Mouse (Mus musculus): ENCODE results near the gene Gtsf1l. TPM values are rescaled to one million over a fixed set of nuclear protein-coding genes. Genes with fewer than 3 reads are reported as not detected.

The Gtsf1l gene
- total RNA-seq, 2 experiments from 2014 or later = not detected

DNA sequence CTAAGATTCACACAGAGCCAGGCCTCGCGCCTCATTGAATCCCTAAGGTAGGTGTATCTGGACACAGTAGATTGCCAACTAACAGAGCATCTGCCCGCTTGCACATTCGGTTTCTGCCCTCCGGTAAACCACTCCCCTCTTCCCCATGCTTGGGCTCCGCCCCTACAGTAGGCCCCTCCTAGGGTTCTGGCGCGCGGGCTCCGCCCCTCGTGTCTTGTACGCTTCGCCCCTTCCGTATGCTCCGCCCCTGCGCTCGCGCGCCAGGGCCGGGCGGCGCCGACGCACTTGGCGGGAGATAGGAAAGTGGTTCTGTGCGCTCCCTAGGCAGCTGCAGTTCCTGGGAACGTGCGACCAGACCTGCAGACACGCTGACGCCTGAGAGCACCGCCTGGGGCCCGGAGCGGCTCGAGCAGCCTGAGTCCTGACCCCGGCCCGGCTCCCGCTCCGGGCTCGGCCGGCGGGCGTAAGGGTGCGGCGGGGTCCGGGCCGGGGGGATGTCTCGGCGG is 33.3 kb downstream of the Gtsf1l start, which contains the start of gene Mybl2:
Mybl2 (plus strand) TSS at position 353 of the 506 bp plus-strand sequence.
- peak; percentile 92 to 94 for DNase-seq
- intact Hi-C loops (cut with DNase I) = no loop called here

DNA sequence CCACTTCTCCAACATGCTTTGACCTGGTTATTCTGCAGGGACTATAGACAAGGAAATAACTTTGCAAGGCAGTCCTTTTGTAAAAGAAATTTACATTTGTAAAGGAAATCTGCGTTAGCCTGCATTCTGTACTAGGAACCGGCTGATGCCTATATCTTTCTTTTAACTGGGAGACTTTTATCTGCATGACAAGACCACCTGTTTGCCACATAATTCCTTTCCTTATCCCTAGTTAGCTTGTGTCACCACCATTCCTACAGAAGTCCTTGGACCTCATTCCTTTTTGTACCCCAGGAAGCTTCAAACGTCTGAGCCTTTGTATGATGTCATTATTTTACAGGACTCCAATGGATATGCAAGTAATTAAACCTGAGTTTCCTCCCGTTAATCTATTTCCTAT is 34.8 kb downstream of the Gtsf1l start:
- DNase-seq = no peak
- intact Hi-C loops (cut with DNase I) = no loop called here

DNA sequence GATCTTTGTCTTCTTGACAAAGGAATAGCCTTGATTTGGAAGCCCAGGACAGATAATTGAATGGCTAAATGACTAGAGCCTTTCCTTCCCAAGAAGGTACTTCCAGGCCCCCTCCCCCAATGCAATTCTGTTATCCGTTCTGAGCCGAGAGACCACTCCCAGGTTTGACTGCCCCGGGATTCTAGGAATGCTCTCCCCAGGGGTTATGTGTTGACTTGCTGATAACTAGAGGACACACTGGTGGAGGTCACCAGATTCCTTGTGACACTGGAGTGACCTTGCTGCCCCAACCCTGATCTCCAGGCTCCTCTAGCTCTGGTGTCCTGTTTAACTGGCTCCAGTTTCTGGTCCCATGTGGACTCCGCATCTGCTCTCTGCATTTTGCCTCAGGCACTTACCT is 35.6 kb downstream of the Gtsf1l start:
- intact Hi-C loops (cut with DNase I) = no loop called here
- no peak for DNase-seq

DNA sequence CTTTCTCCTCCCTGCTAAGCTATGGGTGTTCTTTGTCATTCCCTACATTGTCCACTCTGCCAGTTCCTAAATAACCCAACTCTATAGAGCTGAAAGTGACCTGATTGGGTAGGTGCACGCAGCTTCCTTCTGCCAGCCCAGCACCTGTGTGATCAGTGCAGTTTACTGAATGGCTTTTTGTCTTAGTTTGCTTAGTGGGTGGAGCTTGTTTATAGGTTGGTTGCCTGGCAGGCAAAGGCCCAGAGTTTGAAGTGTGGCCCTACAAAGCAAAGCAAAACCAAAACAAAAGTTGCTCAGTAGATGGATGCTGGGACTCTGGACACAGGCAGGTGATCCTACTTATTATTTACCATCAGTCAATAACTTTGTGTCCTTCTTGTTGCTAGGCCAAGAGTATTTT is 36.0 kb downstream of the Gtsf1l start:
- intact Hi-C loops (cut with DNase I) = no loop called here

DNA sequence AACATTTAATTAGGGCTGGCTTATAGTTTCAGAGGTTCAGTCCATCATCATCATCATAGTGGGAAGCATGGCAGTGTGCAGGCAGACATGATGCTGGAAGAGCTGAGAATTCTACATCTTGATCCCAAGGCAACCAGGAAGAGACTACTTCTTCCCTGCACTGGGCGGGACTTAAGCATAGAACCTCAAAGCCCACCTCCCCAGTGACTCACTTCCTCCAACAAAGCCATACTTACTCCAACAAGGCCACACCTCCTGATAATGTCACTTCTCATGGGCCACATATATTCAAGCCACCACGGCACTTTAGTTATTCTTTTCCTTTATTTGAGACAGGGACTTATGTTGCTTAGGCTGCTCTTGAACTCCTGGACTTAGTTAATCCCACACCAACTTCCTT is 38.5 kb downstream of the Gtsf1l start:
- no peak for DNase-seq
- intact Hi-C loops (cut with DNase I) = loop anchor here (2.0 to 5.0 kb wide), 2 partner anchors 280 to 353 kb away; no protein-coding TSS in a partner anchor

More for the DNA sequence above, 36.0 kb downstream of the Gtsf1l start:
- no peak for DNase-seq

DNA sequence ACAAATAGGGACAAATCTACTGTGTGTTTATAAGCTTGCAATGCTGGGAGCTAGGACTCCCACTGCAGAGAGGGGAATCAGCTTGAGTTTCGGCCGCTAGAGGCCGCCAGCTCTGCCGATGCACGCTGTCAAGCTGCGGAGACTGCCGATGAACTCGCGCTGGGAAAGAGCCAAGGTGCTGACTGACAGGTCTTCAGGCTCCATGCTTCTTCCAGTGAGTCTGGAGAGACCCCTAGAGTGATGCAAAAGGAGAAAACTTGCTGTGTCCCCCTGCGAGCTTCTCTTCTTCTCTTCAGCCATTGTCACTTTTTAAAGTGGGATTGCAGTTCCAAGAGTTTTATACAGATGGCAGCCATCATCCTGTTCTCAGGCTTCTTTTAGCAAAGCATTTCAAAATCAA is 39.5 kb downstream of the Gtsf1l start:
- intact Hi-C loops (cut with DNase I) = loop anchor here (2.0 to 5.0 kb wide), 2 partner anchors 281 to 354 kb away; no protein-coding TSS in a partner anchor
- DNase-seq = peak; percentile 69 to 84

DNA sequence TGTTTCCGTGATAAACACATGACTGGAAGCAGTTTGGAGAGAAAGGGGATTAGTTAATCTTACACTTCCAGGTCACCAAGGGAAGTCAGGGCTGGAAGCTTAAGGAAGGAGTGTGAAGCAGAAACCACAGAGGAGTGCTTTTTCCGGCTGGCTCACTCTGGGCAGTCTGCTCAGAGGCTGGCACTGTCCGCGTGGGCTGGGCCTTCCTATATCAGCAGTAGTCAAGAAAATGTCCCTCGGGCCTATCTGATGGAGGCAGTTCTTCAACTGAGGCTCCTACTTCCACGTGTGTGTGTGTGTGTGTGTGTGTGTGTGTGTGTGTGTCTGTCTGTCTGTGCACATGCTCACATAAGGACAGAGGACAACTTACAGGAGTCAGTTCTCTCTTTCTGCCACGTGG is 47.7 kb downstream of the Gtsf1l start:
- no peak for DNase-seq
- intact Hi-C loops (cut with DNase I) = no loop called here

Small RNAs within 50 kb of the gene (microRNA-seq; reads per million reads assigned to microRNA genes)
- gene Gm22174 = 0 reads per million in 2 experiments
- gene Mir7003 = 0 to 0.81 reads per million in 2 experiments

Other genes with a start within 250 kb of the Gtsf1l start
- 10 to 100 TPM; 88.4 to 91.7 TPM for gene Srsf6, start 156.3 kb downstream of the Gtsf1l start, total RNA-seq (2021)
- gene L3mbtl1, start 144.4 kb downstream of the Gtsf1l start, total RNA-seq (2021) = under 1 TPM in 1 of 2 experiments, not detected in 1; 0.05 TPM
- gene Sgk2, start 100.5 kb downstream of the Gtsf1l start, total RNA-seq (2021) = under 1 TPM in 1 of 2 experiments, not detected in 1; 0.12 TPM
- gene Ift52, start 70.5 kb downstream of the Gtsf1l start, total RNA-seq (2021) = 10 to 100 TPM; 21.6 to 21.7 TPM
- 1 to 10 TPM; 1.7 to 2.3 TPM for gene Mybl2, start 33.2 kb downstream of the Gtsf1l start, total RNA-seq (2021)
- 1 to 10 TPM; 2.4 to 2.6 TPM for gene Tox2, start 115.3 kb upstream of the Gtsf1l start, total RNA-seq (2021)